Mouse (Mus musculus) testis, adult 2 months (tissue): ENCODE measurements at regions not wholly inside any gene's neighbourhood (a gene's known extent, or its start where the extent isn't known, plus 50 kb on each side); places are given as distances from the start of the nearest gene placed in this dataset.

Experiments used
- CTCF ChIP-seq: fragments of 200-500 bp; IDR thresholded peaks from 2 replicates; pipeline ENCODE4 v1.5.1; 2012; ENCODE audit warnings: low read depth, mild to moderate bottlenecking, inconsistent platforms, low read length, moderate library complexity; ENCODE audit not compliant: control insufficient read depth, insufficient read depth, insufficient replicate concordance
- POLR2A ChIP-seq: fragments of 200-500 bp; IDR thresholded peaks from 2 replicates; pipeline ENCODE4 v1.6.1; 2012; ENCODE audit warnings: low read depth, mild to moderate bottlenecking, inconsistent platforms, low read length, moderate library complexity; ENCODE audit not compliant: control insufficient read depth

- TF ChIP-seq POLR2A (no peak), CTCF (no peak)
Observed at GRCm38 (mm10) chr9:14103538-14103937, 171.3 kb upstream of the Sesn3 start.
